Mouse (Mus musculus): ENCODE results near the gene Rnf43.

The Rnf43 gene

GRCm38 (mm10) chr11:87677756-87678155, 15.2 kb downstream of the Rnf43 start:
- DNase-seq (ENCODE audit: low read depth) = no peak

GRCm38 (mm10) chr11:87678545-87678944, 16.0 kb downstream of the Rnf43 start:
- DNase-seq (ENCODE audit: low read depth) = no peak

DNA sequence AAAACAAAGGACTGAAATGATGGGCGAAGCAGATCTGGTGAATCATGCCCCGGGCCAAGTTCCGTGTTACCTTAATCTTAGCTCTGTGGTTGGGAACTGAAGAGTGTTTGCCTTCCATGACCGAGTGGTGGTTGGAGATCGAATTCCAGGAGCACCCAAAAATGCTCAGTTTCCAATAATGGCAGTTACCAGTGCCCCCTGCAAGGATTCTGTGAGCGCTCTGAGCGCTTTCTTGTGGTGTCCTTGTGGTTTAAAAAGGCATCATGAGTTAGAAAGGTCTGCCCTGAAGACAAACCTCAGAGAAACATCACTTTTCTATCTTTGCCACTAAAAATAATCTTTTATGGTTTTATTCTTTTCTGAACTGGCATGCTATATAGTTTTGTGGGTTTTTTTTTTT, 16.5 kb downstream of the Rnf43 start:
- no peak for DNase-seq (ENCODE audit: low read depth)

DNA sequence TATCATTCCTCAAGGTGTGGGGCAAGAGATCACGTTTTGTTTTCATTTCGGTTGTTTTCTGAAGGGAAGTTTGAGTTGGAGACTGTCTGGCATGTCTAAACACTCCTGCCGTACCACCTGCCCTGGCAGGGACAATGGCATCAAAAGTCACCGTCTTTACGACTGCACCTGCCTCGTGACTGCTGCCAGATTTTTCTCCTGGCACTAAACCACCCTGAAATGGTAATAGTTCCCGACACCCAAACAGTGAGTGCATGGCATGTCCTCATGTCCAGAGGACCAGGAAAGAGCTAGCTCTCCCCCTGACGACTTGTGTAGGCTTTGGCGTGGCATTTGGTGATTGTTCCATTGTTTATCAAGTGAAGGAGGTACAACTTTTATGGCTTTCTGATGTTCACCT, 18.3 kb downstream of the Rnf43 start:
- no peak for DNase-seq (ENCODE audit: low read depth)

GRCm38 (mm10) chr11:87682096-87682495, 19.6 kb downstream of the Rnf43 start:
- no peak for DNase-seq (ENCODE audit: low read depth)

DNA sequence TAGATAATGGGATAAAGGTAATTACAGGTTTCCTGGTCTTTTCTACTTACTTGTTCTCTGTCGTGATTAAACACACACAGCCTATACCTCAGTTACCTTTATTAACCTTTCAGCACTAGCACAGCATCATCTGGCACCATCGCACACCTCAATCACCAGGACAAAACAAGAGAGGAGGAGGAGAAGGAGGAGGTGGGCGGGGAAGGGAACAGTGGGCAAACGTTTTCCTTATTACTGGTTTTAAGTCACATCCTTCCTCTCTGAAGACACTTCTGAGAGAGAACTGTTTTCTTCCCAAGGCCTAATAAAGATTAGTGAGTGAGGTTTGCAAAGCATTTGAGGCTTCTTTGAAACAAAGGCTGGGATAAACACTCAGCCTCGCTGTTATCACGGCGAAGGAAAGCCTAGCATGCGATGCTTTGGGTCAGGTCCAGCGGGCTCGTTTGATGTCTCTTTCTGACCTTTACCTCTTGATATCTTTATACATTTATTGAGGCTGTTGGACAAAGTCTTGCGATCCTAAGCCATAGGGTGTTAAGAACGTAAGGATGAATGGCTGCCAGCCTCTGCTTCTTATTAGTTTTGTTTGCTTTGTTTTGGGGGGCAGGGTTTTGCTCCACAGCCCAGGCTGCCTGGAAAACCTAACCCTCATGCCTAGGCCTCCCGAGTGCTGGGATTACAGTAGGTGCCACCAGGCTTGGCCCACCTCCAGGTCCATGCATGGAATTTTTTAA, 20.5 kb downstream of the Rnf43 start:
- DNase-seq (ENCODE audit: low read depth) = no peak

GRCm38 (mm10) chr11:87686407-87686806, 23.9 kb downstream of the Rnf43 start:
- peak; percentile 67 for DNase-seq (ENCODE audit: low read depth)

GRCm38 (mm10) chr11:87687246-87688225, 25.0 kb downstream of the Rnf43 start:
- no peak for DNase-seq (ENCODE audit: low read depth)

DNA sequence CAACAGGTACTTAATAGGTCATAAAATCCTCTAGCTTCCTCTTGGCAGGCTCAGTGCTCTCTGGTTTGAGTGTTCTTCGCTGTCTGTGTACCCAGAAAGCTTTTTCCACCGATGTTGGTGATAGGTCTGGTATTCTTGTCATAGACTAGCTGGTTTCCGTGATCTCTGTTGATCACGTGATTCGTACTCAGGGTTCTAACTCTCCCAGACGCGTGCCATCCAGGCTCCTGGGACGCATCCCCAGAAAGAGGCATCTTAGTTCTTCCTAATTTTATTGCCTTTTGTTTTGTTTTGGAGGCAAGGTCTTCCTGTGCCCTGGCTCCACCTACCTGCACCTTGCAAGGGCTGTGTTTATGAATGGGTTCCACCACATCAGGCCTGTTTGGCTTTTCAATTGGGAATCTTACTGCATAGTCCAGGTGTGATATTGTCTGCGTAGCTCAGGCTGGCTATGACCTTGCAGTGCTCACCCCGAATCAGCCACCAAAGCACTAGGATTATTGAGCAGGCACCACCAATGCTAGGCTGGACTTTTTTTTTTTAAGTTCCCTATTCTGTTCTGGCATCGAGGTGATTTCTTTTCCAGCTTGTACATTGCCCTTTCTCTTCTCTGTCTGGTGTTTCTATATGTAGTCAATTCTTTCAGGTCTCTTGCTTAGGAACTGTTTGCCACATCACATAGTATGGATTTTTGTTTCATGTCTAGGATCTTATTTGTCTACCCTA, 26.1 kb downstream of the Rnf43 start:
- no peak for DNase-seq (ENCODE audit: low read depth)

GRCm38 (mm10) chr11:87689402-87689808, 26.9 kb downstream of the Rnf43 start:
- DNase-seq (ENCODE audit: low read depth) = no peak

DNA sequence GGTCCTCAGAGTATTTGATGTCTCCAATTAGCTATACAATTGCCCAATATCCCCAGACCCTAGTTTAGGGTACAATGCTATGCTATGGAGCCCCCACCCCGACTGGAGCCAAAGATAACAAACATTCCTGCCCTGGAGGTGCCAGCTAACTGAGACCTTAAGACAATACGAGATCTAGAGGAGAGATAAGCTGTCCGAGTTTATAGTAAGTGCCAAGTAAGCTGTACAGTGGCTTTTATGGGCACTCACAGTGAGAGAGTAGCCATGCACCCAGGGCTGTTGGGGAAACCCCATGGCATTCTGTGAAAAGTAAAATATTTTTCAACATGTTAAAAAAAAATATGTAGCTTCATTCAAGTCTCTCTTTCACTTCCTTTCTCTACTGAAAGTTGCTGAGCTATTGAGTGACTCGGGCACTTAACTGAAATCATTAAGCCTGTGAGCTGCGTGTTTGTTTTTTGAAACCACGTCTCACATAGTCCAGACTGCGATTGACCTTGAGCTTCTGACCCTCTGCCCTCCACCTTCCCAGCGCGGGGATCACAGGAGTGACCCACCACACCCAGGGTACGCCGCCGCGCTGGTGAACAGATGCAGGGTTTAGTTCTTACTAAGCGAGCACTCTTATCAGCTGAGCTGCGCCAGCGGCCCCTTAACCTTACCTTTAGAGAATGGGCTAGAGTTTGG, 27.7 kb downstream of the Rnf43 start:
- peak; percentile 68 for DNase-seq (ENCODE audit: low read depth)

DNA sequence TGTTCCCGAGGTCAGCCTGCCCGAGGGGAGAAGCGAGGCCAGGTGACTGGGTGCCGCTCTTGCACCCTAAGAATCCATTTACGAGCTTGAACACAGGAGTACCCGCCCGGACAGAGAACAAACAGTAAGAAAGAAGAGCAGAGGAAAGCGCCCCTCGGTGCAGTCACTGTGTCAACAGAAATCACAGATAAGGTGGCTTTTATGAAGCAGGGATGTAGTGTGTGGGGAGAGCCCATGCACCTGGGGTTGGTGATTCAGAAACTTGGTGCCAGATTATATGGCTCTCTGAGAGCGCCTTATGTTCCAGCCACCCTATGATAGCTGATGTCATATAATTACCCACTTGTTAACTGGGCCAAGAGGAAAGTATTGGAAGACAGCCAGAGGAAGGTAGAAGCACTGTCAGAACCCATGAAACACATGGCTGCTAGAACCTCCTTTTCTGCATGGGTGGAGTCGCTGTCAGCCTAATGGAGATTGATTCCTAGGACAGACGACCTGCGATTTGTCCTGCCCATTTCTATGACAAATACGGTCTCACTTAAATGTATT, 34.7 kb downstream of the Rnf43 start:
- no peak for DNase-seq (ENCODE audit: low read depth)

- DNase-seq (ENCODE audit: low read depth) = no peak
Observed at GRCm38 (mm10) chr11:87698126-87698525, 35.6 kb downstream of the Rnf43 start.

DNA sequence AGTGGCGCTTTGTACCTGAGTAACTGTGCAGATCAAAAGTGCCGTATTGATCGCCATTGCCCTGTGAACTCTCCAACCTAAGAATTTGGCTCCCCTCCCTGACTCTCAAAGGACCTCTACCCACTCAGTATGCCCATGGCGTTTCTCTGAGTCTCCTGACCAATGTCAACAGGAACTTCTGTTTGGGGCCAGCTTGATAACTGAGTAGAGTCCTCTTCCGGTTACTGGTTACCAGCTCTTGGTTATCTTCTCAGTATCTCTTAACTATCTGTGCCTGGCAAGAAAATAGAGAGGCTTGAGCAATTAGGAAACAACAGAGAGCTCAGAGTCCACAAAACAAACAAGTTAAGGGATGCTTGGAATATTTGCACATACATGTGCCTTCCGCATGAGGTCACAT, 38.6 kb downstream of the Rnf43 start:
- no peak for DNase-seq (ENCODE audit: low read depth)

DNA sequence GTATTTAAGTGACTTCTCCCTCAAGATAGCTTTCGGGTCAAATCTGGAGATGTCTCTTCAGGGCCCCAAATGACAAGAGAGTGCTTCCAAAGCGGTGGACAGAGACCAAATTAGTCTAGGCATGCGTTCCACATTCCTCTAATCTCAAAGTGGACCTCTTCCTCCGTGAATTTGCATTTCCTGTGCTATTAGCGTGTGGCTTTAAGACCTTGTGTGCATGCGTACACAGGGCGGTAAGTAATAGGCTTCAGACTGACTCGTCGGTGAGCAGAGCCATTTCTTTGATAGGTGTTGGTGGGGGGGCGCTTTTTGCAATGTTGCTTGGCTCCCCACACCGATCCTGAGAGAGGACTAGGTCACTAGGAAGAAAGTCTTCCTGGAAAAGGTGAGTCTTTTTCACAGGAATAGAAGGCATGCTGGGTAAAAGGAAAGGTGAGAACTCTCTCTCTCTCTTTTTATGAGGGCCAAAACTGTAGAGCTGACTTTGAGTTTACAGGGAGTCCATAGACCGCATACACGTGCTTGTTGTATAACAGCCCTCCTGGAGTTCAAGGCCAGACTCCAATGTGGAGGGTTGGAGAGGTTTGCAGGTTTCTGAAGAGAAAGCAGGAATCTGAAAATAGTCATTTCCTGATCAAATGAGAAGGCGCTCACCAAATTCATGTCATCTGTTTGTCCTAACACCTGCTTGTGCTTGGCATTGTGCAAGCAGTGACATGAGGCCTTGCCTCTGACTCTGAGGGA, 39.5 kb downstream of the Rnf43 start:
- DNase-seq (ENCODE audit: low read depth) = no peak

- DNase-seq (ENCODE audit: low read depth) = no peak
Observed at GRCm38 (mm10) chr11:87703654-87704053, 41.1 kb downstream of the Rnf43 start.

- no peak for DNase-seq (ENCODE audit: low read depth)
Observed at GRCm38 (mm10) chr11:87704289-87704688, 41.8 kb downstream of the Rnf43 start.

DNA sequence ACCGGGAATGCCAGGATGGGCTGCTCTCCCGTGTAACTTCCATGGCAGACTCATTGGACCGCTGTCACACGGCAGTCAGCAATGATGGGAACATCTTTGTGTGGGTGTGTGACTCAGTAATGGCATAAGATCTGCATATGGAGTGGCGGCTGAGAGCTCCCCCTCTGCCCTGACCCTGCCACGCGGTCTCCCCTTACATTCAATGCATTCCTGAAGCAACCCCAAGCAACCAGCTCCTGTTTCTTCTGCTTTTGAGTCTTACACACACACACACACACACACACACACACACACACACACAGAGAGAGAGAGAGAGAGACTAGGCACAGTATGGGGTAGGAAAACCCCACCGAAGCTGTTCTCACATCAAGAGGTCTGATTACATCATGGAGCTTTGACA, 45.0 kb downstream of the Rnf43 start:
- no peak for DNase-seq (ENCODE audit: low read depth)

DNA sequence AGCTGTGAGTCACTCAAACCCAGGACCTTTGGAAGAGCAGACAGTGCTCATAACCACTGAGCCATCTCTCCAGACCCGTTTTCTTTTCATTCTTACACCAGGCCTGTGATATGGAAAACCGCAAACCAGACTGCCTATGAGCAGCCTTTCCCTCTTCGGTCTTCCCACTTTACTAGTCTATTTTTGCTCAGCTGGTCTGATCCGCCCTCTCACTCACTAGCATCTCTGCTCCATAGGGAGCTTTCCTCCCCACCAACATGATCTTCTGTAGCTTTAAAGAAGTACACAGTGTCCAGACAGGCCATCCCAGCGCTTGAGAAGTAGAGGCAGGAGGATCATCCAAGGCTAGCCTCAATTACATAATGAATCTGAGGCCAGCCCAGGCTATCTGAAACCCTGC, 46.5 kb downstream of the Rnf43 start:
- no peak for DNase-seq (ENCODE audit: low read depth)

GRCm38 (mm10) chr11:87709513-87710261, 47.2 kb downstream of the Rnf43 start:
- DNase-seq (ENCODE audit: low read depth) = no peak
